Mouse (Mus musculus): ENCODE measurements at regions not wholly inside any gene's neighbourhood (a gene's known extent, or its start where the extent isn't known, plus 50 kb on each side); places are given as distances from the start of the nearest gene placed in this dataset.

DNA sequence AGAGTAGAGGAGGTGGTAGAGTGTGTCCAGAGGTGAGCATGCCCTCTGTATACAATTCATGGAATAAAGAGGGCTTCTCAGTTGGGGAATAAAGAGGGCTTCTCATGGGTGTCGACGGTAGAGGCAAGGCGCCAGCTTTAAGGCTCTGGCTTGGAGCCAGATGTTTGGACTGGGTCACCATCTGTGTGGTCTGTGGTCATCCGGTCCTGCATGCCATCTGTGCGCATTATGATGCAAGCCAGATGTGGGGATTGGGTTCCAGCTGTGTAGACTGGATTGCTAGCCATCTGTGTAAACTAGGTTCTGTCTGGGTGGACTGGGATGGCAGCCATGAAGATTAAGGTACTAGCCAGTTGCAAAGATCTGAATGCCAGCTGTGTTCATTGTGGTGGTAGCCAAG, 204.6 kb upstream of the Gjb5 start:
- H3K36me3 ChIP-seq (replicated peaks) = no peaks in the 10 kb centered on the region
- TF ChIP-seq POLR2AphosphoS5 (IDR thresholded peaks at IDR 0.05; ENCODE audit: insufficient replicate concordance, low read depth, low read length) (no peak), TAL1 (conservative IDR thresholded peaks at IDR 0.05; ENCODE audit: low read depth, low read length) (no peak), GATA1 (IDR thresholded peaks at IDR 0.05; ENCODE audit: borderline replicate concordance, low read length) (no peak), GATA2 (IDR thresholded peaks at IDR 0.05; ENCODE audit: borderline replicate concordance, low read depth, low read length) (no peak), CTCF (IDR thresholded peaks at IDR 0.05; ENCODE audit: low read depth, low read length) (no peak)
- H3K27me3 ChIP-seq (ENCODE audit: insufficient read depth, low read length) = no peaks in the 10 kb centered on the region
- no peaks in the 10 kb centered on the region for H3K4me1 ChIP-seq (ENCODE audit: insufficient read depth, low read depth, low read length)
- no peak overlapping the region for H3K4me3 ChIP-seq (ENCODE audit: low read depth, low read length)
- ATAC-seq (ENCODE audit: extremely low read depth, insufficient number of reproducible peaks, low FRiP score, poor library complexity, severe bottlenecking) (no peak), DNase-seq (ENCODE audit: low spot score) (no peak)
- peaks cover 72% of the 10 kb centered on the region for H3K9me3 ChIP-seq (replicated peaks)

DNA sequence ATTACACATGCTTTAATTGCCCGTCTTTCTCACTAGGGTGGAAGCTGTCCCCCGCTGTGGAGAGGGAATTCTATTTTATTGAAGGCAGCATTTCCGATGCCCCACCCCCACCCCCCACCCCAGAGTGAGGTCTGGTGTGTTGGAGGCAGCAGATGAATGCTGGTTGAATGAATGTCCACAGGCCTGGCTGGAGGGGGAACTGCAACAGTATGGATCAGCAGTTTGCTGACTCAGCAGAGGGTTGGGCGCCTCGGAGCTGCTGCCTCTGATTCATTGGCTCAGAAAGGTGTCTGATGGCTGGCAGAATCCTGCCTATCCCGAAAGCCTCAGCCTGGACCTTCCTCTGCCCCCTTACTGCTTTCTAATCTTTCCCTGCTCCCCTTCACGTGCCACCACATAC, 200.6 kb upstream of the Gjb5 start:
- no peak for ATAC-seq (ENCODE audit: extremely low read depth, insufficient number of reproducible peaks, low FRiP score, poor library complexity, severe bottlenecking)
- no peak overlapping the region for H3K4me3 ChIP-seq (ENCODE audit: low read depth, low read length)
- H3K4me1 ChIP-seq (ENCODE audit: insufficient read depth, low read depth, low read length) = no peaks in the 10 kb centered on the region
- H3K36me3 ChIP-seq (replicated peaks) = no peaks in the 10 kb centered on the region
- peaks cover 75% of the 10 kb centered on the region for H3K9me3 ChIP-seq (replicated peaks)
- no peak for DNase-seq (ENCODE audit: low spot score)
- no peak for TF ChIP-seq TAL1 (conservative IDR thresholded peaks at IDR 0.05; ENCODE audit: low read depth, low read length)
- no peak for TF ChIP-seq POLR2AphosphoS5 (IDR thresholded peaks at IDR 0.05; ENCODE audit: insufficient replicate concordance, low read depth, low read length)
- TF ChIP-seq CTCF (IDR thresholded peaks at IDR 0.05; ENCODE audit: low read depth, low read length) = no peak
- no peak for TF ChIP-seq GATA1 (IDR thresholded peaks at IDR 0.05; ENCODE audit: borderline replicate concordance, low read length)
- no peak for TF ChIP-seq GATA2 (IDR thresholded peaks at IDR 0.05; ENCODE audit: borderline replicate concordance, low read depth, low read length)
- H3K27me3 ChIP-seq (ENCODE audit: insufficient read depth, low read length) = no peaks in the 10 kb centered on the region

DNA sequence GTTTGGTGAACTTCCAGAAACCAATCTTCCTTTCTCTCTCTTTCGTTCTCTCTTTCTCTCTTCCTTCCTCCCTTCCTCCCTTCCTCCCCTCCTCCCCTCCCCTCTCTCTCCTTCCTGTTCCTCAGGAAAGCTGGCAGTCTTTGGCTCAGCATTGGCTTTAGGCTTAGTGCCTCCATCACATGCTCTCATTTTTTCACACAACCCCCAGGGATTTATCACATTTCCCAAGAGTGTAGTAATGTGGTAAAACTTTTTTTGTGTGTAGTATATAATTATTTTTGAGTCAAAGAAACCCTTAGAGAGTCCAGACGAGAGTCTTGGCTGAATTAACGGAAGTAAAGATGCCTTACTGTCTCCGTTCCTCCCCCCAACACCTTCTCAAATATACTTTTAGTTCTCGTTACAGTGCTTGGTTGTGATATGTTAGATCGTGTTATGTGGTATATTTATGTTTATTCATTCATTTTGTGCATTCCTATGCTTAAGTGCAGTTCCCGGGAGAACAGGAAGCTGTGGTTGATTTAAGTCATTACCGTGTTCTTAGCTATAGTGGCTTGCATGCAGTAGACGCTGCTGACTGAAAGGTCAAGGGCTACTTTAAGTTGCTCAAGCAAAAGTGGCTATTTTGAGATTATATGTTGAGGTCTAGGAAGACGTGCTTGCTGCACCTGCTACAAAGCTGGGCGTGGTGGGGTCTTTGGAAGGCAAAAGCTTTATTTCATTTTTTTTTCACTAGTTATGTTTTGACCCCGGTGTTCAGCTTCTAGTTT, 194.7 kb upstream of the Gjb5 start:
- DNase-seq (ENCODE audit: low spot score) (no peak), ATAC-seq (ENCODE audit: extremely low read depth, insufficient number of reproducible peaks, low FRiP score, poor library complexity, severe bottlenecking) (no peak)
- H3K4me1 ChIP-seq (ENCODE audit: insufficient read depth, low read depth, low read length) = no peaks in the 10 kb centered on the region
- no peak for TF ChIP-seq TAL1 (conservative IDR thresholded peaks at IDR 0.05; ENCODE audit: low read depth, low read length)
- TF ChIP-seq POLR2AphosphoS5 (IDR thresholded peaks at IDR 0.05; ENCODE audit: insufficient replicate concordance, low read depth, low read length) = no peak
- no peak for TF ChIP-seq GATA2 (IDR thresholded peaks at IDR 0.05; ENCODE audit: borderline replicate concordance, low read depth, low read length)
- no peak for TF ChIP-seq CTCF (IDR thresholded peaks at IDR 0.05; ENCODE audit: low read depth, low read length)
- TF ChIP-seq GATA1 (IDR thresholded peaks at IDR 0.05; ENCODE audit: borderline replicate concordance, low read length) = no peak
- H3K4me3 ChIP-seq (ENCODE audit: low read depth, low read length) = no peak overlapping the region
- no peaks in the 10 kb centered on the region for H3K27me3 ChIP-seq (ENCODE audit: insufficient read depth, low read length)
- H3K36me3 ChIP-seq (replicated peaks) = no peaks in the 10 kb centered on the region
- peaks cover 65% of the 10 kb centered on the region for H3K9me3 ChIP-seq (replicated peaks)

DNA sequence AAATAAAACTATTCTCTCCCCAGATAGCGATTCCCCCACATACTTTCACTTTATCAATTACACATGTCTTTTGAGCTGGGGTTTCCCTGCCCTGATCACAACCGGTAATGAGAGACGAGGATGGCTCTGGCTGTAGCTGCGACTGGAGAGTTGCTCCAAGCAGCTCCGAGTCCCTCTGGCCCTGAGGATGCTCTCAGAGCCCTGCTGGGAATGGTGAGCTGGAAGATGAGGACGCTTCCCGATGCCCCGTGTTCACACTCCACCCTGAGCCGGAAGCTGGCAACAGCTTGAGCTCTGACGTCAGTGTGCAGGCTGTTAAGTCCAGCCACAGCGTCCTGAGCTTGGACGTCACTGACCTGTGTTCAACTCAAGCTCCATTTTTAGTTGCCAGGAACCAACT, 191.6 kb upstream of the Gjb5 start:
- DNase-seq (ENCODE audit: low spot score) (no peak), ATAC-seq (ENCODE audit: extremely low read depth, insufficient number of reproducible peaks, low FRiP score, poor library complexity, severe bottlenecking) (no peak)
- no peaks in the 10 kb centered on the region for H3K4me1 ChIP-seq (ENCODE audit: insufficient read depth, low read depth, low read length)
- no peak overlapping the region for H3K4me3 ChIP-seq (ENCODE audit: low read depth, low read length)
- peaks cover 68% of the 10 kb centered on the region for H3K9me3 ChIP-seq (replicated peaks)
- H3K36me3 ChIP-seq (replicated peaks) = no peaks in the 10 kb centered on the region
- no peaks in the 10 kb centered on the region for H3K27me3 ChIP-seq (ENCODE audit: insufficient read depth, low read length)
- TF ChIP-seq CTCF (IDR thresholded peaks at IDR 0.05; ENCODE audit: low read depth, low read length) = no peak
- no peak for TF ChIP-seq TAL1 (conservative IDR thresholded peaks at IDR 0.05; ENCODE audit: low read depth, low read length)
- TF ChIP-seq POLR2AphosphoS5 (IDR thresholded peaks at IDR 0.05; ENCODE audit: insufficient replicate concordance, low read depth, low read length) = no peak
- no peak for TF ChIP-seq GATA1 (IDR thresholded peaks at IDR 0.05; ENCODE audit: borderline replicate concordance, low read length)
- no peak for TF ChIP-seq GATA2 (IDR thresholded peaks at IDR 0.05; ENCODE audit: borderline replicate concordance, low read depth, low read length)

DNA sequence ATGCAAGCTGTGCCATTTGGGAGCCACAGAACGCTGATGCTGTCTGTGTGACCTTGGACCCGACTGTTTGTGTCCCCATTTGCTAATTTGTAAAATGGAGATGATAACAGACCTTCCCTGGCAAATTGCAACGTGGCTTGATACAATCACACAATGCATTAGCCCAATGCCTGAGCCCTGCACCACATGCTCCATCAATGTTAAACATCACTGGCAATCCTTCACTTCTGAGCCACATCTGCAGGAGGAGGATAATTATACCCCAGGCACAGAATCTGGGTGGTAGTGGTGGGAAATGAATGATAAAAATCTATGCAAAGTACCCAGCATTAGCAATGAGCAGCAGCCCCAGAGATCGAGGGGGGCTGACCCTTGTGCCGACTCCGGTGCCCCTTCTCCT, 191.0 kb upstream of the Gjb5 start:
- Histone ChIP-seq H3K4me1 (ENCODE audit: insufficient read depth, low read depth, low read length) (no peaks in the 10 kb centered on the region), H3K4me3 (ENCODE audit: low read depth, low read length) (no peak overlapping the region), H3K27me3 (ENCODE audit: insufficient read depth, low read length) (no peaks in the 10 kb centered on the region), H3K9me3 (replicated peaks) (peaks cover 67% of the 10 kb centered on the region), H3K36me3 (replicated peaks) (no peaks in the 10 kb centered on the region)
- no peak for TF ChIP-seq GATA2 (IDR thresholded peaks at IDR 0.05; ENCODE audit: borderline replicate concordance, low read depth, low read length)
- no peak for TF ChIP-seq POLR2AphosphoS5 (IDR thresholded peaks at IDR 0.05; ENCODE audit: insufficient replicate concordance, low read depth, low read length)
- TF ChIP-seq CTCF (IDR thresholded peaks at IDR 0.05; ENCODE audit: low read depth, low read length) = no peak
- TF ChIP-seq GATA1 (IDR thresholded peaks at IDR 0.05; ENCODE audit: borderline replicate concordance, low read length) = no peak
- TF ChIP-seq TAL1 (conservative IDR thresholded peaks at IDR 0.05; ENCODE audit: low read depth, low read length) = no peak
- ATAC-seq (ENCODE audit: extremely low read depth, insufficient number of reproducible peaks, low FRiP score, poor library complexity, severe bottlenecking) = no peak
- no peak for DNase-seq (ENCODE audit: low spot score)

DNA sequence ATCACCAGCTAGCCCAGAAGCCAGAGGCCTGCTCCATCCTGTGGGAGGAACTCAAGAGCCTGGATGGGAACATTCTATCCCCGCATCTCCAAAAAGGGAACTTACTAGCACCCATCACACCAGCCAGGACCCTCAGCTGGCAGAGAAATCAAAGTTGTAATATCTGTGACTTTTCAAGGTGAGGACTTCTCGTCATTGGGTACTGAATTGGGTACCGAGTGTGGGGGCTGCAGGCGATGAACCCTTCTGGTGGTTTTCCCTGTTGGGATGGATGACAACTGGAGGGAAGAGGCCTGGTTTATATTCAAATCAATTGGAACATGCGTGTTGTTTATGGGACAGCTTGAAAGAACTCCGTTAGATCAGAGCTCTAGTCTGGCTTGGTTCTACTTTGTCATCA, 187.1 kb upstream of the Gjb5 start:
- H3K4me3 ChIP-seq (ENCODE audit: low read depth, low read length) = no peak overlapping the region
- no peak for ATAC-seq (ENCODE audit: extremely low read depth, insufficient number of reproducible peaks, low FRiP score, poor library complexity, severe bottlenecking)
- H3K9me3 ChIP-seq (replicated peaks) = peaks cover 83% of the 10 kb centered on the region
- no peaks in the 10 kb centered on the region for H3K4me1 ChIP-seq (ENCODE audit: insufficient read depth, low read depth, low read length)
- TF ChIP-seq TAL1 (conservative IDR thresholded peaks at IDR 0.05; ENCODE audit: low read depth, low read length) (no peak), GATA2 (IDR thresholded peaks at IDR 0.05; ENCODE audit: borderline replicate concordance, low read depth, low read length) (no peak), POLR2AphosphoS5 (IDR thresholded peaks at IDR 0.05; ENCODE audit: insufficient replicate concordance, low read depth, low read length) (no peak), CTCF (IDR thresholded peaks at IDR 0.05; ENCODE audit: low read depth, low read length) (no peak), GATA1 (IDR thresholded peaks at IDR 0.05; ENCODE audit: borderline replicate concordance, low read length) (no peak)
- no peaks in the 10 kb centered on the region for H3K27me3 ChIP-seq (ENCODE audit: insufficient read depth, low read length)
- no peak for DNase-seq (ENCODE audit: low spot score)
- no peaks in the 10 kb centered on the region for H3K36me3 ChIP-seq (replicated peaks)

Measured in G1E (cell line).